Mouse (Mus musculus) retina, adult 2 months (tissue): ENCODE measurements around the gene Gle1.

ENCODE experiments used
- DNase-seq: peaks from one replicate; pipeline ENCODE4 v3.0.0-alpha.2; 2012; ENCODE audit warnings: low read depth, low spot score

Gle1 gene

DNA sequence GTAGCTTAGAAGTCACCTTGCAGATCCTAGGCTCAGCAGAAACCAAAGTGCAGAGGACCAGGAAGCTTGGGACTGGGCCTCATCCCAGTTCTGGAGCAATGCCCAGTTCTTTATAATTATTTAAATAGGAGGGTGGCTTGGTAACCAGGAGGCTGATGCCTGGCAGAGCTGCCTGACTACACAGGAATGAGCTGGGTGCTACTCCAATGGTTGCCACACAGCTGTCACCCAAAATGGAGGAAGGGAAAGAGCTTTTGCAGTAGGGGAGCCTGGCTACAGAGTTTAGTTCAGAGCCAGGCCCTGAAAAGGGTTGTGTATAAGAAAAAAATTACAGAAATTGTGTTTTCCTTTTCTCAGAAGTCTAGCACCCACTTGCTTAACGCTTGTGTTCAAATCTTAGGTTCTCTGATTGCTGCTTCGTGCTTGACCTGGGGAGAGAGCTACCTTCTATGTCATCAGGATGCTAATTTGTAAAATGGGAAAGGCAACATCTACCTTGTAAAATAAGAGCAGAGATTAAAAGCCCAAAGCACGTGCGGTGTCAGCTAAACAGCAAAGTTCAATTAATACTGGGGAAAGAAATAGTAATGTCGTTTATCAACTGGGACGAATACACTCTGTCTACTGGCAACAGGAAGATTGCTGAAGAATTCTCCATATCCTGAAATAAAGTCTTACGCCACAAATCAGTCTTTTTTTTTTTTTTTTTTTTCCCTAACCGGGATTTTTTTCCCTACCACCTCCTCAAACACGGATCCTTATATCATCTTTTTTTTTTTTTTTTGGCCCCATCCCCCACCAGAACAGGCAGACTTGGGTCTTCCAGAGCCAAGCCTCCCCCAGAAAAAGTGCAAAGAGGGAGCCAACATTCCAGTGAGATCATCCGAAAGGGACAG is 29.4 kb downstream of the Gle1 start:
- DNase-seq: no peak

DNA sequence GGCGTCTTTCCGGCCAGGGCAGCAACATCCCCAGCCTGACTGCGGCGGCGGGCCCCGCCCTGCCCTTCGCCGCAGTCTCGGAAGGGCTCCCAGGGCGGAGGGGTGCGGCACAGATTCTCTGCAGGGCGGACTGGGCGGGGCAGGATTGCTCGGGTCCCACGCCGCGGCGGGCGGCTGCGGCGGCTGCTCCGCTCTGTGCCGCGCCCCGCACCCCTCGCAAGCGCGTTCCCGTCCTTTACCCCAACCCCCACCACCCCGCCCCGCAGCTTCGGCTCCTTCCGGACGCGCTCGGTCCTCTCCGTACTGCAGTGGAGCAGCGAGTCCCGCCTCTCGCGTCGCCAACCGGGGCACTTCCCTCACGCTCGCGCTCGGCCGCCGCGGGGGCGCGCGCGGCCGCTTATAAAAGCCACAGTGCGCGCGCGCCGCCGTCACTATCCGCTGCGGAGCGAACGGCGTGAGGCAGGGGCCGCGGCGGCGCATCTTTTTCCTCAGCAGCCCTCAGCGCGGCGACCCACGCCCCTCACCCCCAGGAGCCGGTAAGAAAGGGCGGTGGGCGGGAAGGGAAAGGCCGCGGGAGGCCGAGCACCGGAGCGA is 30.1 kb downstream of the Gle1 start, which contains the start of gene Sptan1:
Gene Sptan1, plus strand, starts transcription at position 311 of the 594 bp plus-strand sequence.
- peak; percentile 90 for DNase-seq

- DNase-seq: no peak
These were observed 30.7 kb downstream of the Gle1 start for GRCm38 (mm10) chr2:29965906-29966305.

- no peak for DNase-seq
These were observed 31.6 kb downstream of the Gle1 start for GRCm38 (mm10) chr2:29966826-29967225.

DNA sequence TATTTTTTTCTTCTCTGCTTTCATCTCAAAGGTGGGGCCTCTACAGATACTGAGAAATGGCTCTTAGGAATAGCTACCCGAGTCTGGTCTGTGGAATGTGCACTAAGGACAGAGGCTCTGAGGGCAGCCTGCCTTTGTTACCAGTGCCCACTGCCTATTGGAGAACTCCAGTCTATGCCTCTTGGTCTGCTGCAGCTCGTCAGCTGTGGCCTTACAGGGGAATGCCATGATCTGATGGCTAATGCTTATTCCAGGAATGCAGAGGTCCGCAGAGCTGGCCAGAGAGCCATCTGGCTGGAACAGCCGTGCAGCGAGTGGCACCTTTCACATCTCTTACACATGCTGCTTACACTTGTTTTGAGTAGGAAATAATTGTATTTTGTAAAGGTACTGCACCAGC is 32.5 kb downstream of the Gle1 start:
- no peak for DNase-seq

- no peak for DNase-seq
These were observed 33.4 kb downstream of the Gle1 start for GRCm38 (mm10) chr2:29968638-29969037.

- DNase-seq: no peak
These were observed 36.8 kb downstream of the Gle1 start for GRCm38 (mm10) chr2:29971838-29972635.

GRCm38 (mm10) chr2:29973525-29973924 is 38.3 kb downstream of the Gle1 start:
- DNase-seq: no peak

DNA sequence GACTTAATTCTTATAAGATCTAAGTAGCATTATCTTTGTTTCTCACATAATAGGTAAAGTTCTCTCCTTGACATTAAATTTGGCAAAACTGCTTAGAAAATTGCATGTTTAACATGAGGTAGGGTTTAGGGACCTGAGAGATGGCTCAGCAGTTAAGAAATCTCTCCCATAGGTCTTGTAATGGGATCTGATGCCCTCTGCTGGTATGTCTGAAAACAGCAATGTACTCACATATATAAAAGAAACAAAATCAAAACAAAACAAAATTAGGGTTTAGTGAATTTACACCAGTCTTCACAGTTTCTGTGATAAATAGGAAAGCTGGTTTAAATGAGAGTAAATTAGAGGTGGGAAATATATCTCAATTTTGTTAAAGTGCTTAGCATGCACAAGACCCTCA is 42.1 kb downstream of the Gle1 start:
- no peak for DNase-seq

GRCm38 (mm10) chr2:29980661-29981060 is 45.4 kb downstream of the Gle1 start:
- no peak for DNase-seq

- DNase-seq: no peak
These were observed 56.7 kb downstream of the Gle1 start for GRCm38 (mm10) chr2:29991962-29992361.

GRCm38 (mm10) chr2:30009101-30009500 is 73.9 kb downstream of the Gle1 start:
- DNase-seq: no peak
